Mouse (Mus musculus) megakaryocyte, embryonic 14.5 days (primary cell): ENCODE measurements around the gene Pnkd.

Experiments
- FLI1 ChIP-seq: IDR thresholded peaks from 2 replicates; pipeline ENCODE4 v1.6.1; 2012; ENCODE audit warnings: low read length, inconsistent platforms, mixed read lengths
- GATA1 ChIP-seq: IDR thresholded peaks from 3 replicates; pipeline ENCODE4 v1.6.1; 2012; ENCODE audit warnings: mixed read lengths, low read length, inconsistent platforms, borderline replicate concordance

GRCm38 (mm10) chr1:74285212-74286010 lies 681 bp downstream of the Pnkd start:
- no peak for TF ChIP-seq GATA1
- no peak for TF ChIP-seq FLI1
